Mouse (Mus musculus): Measurements from ENCODE around the gene Tpd52l2. TPM values are rescaled to one million over a fixed set of nuclear protein-coding genes. Genes with fewer than 3 reads are reported as not detected.
"Not testable (repeated sequence)": the region's sequence is repeated elsewhere in the genome, so short reads cannot be mapped to it uniquely, and the experiment has no call there.

Gene Tpd52l2
- total and polyA plus RNA-seq, 3 experiments = 25.2 to 119 (median 102) TPM

DNA sequence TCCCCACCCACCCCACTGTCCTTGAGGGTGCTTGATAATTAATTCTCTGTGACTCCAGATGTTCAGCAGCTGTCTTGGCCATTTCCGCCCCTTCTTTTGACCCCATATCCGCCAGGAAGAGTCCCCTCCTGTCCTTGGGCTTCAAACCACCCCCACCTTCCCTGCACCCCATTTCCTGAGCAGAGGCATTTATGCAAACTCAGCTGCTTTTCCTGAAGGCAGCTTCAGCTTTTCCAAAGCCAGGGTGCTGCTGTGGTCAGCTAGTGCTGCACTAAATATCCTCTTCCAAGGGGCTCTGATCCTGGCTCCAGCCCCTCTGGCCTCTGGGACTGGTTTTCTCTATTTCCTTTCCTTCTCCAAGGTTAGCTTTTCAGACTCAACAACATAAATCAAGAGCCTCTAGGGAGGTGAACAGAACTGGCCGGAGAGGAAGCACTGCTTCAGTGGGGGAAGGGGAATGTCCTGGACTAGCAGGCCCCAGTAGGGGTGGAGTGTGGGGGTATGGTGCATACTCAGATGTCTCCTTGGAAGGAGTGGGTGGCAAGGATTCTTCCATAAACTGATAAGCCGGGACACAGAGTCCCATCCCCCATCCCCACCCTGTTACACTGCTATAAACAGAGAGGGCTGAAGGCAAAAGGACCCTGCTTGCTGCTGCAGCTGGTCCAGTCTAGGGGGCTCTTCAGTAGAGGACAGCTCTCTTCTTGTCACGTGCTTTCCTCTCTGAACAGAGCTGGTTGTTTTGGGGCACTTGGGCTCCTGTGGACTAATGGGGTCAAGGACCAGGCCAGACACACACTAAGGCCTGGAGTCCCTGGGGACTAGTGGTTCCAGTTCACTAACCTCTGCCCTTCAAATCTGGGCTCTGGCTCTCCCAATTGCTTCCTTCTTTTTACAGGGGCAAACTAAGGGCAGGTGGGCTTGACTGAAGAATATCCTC is 9.3 kb upstream of the Tpd52l2 start:
- peak; percentile 84 for DNase-seq

DNA sequence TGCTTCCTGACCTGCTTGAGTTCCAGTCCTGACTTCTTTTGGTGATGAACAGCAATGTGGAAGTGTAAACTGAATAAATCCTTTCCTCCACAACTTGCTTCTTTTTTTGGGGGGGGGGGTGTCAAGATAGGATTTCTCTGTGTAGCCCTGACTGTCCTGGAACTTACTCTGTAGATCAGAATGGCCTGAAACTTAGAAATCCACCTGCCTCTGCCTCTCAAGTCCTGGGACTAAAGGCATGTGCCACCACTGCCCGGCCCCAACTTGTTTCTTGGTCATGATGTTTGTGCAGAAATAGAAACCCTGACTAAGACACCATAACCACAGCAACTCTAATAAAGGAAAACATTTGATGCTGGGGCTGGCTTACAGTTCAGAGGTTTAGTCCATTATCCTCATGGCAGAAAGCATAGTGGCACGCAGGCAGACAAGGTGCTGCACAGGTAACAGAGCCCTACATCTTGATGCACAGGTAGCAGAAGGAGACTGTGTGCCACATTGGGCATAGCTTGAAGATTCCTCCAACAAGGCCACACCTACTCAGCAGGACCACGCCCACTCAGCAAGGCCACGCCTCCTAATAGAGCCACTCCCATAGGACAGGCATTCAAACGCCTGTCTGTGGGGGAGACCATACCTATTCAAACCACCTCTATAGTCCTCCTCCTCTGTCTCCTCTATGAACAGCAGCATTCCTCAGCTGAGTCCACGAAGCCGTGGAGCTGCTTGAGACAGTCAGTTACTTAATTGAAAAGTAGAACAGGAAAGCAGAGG is 5.3 kb upstream of the Tpd52l2 start:
- DNase-seq = no peak

DNA sequence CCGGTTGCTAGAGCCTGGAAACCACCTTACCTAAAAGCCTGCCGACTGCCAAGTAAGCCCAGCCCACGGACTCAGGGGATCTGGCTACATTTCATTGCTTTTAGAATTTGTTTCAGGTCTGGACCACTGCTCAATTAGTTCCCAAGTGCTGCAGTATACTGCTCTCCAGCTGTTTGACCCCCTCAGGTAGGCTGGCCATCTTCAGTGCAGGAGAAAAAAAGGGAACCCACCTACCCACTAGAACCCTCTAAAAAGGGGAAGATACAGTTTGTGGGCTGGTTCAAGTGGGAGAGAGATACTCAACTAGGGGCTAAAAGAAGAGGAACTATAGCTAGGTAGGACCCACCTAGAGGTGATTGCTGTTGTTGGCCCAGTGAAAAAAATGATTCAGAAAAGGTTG is 4.7 kb upstream of the Tpd52l2 start:
- no peak for DNase-seq

DNA sequence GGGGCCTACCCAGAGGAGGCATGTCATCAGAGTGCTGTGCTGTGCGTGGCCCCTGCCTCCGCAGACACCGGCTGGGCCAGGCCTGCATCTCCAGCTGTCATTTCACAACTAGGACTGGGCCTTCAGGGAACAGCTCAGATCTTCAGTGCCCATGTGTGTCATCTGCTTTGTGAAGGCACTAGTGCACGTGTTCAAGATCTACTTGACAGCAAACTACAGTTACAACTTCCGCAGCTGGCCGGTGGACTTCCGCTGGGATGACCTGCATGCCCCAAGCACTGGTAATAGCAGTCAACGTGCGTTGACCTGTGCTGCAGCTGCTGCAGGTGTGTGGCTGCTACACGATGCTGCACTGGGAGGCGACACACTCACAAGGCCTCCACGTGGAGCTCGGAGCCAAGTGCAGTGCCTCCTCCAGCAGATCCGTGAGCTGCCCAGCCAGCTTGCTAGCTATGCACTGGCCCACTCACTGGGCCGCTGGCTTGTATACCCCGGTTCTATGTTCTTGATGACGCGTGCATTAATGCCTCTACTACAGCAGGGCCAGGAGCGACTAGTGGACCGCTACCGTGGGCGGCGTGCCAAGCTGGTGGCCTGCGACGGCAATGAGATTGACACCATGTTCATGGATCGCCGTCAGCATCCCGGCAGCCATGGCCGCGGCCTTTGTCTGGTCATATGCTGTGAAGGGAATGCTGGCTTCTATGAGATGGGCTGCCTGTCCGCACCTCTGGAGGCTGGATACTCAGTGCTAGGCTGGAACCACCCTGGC is 3.6 kb upstream of the Tpd52l2 start, which contains the start of gene Abhd16b:
TSS of gene Abhd16b (plus strand) at position 51 of the 772 bp plus-strand sequence.
- DNase-seq = no peak

DNA sequence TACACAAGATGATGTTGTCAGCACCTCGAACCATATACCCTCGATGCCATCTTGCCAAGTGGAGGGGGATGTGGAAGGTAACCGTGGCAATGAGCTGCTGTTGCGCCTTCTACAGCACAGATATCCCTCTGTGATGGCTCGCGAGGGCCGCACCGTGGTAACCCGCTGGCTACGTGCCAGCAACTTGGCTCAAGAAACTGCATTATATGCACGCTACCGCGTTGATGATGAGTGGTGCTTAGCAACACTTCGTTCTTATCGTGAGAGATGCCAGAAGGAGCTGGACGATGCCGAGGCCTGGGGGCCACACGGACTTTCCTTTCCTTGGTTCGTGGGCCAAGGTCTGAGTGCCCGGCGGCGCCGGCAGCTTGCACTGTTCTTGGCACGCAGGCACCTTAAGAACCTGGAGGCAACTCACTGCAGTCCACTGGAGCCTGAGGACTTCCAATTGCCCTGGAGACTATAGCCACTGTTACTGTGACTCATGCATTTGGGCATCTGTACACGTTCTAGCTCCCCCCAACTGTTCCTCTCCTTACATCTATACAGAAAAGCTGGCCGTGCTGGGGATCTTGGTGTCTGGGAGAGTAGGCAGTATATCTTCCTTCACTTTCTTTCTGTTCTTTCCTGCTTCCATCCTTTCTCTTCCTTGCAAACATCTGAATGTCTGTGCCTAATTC is 2.5 kb upstream of the Tpd52l2 start:
- no peak for DNase-seq

DNA sequence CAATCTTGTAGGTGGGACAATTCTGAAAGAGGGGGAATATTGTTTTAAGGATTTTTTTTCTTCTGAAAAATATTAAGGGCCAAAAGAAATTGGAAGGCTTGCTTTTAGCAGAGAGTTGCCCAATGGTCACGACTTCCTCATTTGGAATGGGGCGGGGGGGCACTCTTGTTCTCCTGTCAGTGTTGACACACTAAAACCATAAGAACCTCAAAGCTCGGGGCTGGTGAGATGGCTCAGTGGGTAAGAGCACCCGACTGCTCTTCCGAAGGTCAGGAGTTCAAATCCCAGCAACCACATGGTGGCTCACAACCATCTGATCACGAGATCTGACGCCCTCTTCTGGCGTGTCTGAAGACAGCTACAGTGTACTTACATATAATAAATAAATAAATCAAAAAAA is 1.1 kb upstream of the Tpd52l2 start:
- not testable (repeated sequence) for DNase-seq

DNA sequence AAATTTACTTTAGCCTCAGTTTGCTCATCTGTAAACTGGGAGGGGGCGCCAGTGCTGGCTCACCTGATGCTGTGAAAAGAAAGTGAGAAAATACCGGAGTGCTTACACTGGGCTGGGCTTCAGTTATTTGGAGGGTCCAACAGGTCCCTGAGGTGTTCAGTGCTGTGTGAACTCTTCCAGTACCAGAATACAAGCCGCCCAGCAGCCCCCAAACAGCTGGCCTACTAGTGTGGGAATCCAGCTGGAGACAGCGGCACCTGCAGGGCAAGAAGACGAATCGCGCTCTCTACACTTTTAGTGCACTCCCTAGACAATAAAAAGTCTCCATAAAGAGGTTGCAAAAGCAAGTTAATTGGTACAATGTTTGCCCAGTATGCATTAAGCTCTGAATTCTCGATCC is 661 bp upstream of the Tpd52l2 start:
- peak; percentile 65 for DNase-seq

DNA sequence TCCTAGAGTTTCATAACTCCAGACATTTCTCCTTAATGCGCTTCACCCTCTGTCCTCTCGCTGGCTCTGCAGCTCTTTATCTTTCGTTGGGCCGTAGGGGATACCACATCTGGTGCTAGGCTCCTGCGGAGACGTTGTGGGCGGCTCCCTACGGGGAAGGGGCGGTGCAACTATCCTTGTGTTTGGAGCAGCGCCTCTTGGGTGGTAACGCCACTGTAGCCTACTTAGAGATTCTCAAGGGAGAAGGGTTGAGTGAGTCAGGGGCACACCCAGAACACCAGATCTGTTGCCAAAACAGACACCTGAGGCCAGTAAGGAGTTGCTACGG is 570 bp downstream of the Tpd52l2 start:
- DNase-seq = peak; percentile 85

DNA sequence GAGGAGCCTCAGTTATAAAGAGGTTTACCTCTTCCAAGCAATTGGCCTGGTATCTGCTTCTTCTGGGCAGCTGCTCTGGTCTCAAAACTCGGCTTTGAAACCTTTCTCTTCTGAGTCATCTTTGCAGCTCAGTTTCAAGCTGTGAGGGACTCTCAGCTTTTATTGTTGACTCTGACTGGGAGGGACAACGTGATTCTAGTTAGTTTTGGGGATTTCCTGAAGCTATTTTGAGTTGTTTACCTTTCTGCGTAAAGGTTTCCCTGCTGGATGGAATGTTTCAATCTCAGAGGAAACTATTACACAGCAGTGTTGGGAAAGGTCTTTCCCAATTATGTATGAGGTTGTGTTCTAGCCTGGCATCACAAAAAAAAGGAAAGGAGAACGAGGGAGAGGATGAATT is 1.7 kb downstream of the Tpd52l2 start:
- DNase-seq = no peak

DNA sequence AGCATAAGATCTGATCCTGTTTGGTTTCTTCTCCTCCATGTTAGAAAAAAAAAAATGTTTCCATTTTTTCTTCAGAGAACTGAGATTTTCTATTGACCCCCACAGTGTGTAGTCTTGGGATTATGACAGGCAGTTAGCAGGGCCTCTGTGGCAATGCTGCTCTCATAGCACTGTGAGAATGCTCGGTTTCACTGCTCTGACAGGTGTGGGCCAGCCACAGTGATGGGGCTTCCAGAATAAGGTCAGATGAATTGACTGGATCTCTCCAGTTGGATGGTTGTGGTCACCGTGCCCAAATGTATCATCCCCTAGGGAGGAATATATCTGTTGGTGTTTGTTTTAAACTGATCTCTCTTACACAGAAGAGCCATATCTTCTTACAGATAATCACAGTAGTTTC is 12.2 kb downstream of the Tpd52l2 start:
- no peak for DNase-seq

DNA sequence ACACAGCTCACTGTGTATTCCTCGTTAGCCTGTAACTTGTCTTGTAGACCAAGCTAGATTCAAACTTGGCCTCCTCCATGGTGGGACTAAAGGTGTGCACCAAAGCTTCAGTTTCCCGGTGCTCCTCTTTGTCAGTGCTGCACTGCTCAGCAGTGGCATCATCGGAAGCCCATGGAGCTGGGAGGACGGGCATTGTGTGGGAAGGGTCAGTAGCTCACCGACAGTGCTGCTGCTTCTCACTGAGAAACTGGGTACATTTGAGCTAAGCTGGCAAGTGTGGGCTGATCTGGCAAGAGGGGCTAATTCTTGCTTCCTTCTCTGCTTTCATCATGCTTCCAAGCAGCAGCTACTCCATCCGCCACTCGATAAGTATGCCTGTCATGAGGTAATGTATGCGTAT is 14.3 kb downstream of the Tpd52l2 start:
- no peak for DNase-seq

DNA sequence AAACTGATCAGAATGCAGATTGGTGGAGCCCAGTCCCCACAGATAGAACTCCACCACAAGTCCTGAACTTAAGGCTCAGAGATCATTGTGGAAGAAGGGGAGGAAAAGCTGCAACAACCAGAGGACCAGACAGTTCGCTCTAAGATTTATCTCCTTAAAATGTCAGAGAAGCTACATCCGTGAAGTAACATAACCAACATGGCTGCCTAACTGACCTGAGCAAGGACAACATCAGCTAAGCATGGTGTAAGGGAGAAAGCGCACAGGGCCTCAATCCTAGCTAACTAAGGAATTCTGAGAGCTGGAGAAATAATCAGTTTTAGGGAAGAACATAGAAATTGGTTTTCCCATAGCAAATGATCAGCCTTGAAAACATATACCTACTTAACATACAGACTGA is 22.3 kb downstream of the Tpd52l2 start:
- no peak for DNase-seq

DNA sequence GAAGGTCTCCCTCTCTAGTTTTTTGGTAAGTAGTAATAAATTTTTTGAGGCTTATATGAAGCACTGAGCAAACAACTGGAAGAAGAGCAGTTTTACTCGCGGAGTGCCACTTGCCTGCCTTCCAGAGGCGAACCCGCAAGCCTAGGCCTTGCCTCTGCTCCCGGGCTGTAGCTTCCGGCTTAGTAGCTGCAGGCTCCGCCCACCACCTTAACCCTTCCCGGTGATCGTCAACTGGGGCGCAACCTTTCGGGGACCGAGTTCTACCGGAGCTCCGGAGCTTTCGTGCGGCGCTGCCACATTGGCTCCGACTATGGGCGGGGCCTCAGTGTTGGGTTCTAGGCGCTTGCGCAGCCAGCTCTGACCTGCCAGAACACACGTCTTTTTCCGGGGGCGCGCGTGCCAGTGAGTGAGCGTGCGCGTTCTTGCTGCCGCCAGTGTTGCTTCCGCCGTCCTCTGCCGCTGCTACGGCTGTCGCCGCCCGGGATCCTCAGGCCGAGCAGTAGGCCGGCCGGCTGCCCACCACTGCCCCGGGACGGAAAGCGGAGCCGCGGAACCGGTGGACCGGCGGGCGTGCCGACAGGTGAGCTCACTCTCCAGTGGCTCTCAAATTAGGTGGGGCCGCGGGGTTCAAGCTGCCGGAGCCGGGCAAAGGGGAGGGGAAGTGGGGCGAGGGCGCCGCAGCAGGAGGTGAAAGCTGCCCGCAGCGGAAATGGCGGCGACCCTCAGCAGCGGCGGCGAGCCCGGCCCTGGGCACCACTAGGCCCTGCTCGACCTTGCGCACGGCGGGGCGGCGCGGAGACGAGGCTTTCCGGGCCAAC is 23.4 kb downstream of the Tpd52l2 start, which contains the start of gene Dnajc5:
TSS of gene Dnajc5 (plus strand) at position 368 of the 818 bp plus-strand sequence.
- DNase-seq = peak; percentile 99

DNA sequence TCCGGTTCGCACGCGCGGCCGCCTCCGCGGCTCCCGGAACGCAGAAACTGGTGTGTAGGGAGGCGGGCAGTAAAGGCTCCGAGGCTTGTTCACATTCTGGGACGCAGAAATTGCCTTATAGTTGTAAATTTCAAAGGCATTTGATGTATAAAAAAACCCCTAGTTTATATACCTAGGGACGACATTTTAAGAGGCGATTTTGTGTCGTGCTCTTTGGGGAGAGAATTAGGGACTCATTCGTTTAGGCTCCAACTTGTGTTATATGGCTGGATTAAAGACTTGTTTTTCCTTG is 23.9 kb downstream of the Tpd52l2 start:
- no peak for DNase-seq

DNA sequence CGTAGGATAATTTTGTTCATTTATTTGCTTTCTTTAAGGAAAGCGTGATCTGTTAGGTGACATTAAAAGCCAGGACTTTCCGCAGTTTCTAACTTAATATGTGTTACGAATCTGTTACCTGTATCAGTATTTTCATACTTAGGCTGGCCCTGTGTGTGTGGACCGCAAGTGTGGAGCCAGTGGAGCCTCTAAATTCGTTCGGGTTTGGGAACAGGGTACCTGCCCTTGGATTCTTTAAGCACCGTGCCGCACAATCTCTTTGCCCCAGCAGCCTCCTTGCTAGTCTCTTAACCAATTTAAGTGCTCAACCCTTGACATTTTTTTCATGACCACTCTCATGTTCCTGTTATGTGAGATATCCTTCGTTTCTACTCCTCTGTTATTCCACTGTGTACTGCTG is 24.5 kb downstream of the Tpd52l2 start:
- DNase-seq = no peak

DNA sequence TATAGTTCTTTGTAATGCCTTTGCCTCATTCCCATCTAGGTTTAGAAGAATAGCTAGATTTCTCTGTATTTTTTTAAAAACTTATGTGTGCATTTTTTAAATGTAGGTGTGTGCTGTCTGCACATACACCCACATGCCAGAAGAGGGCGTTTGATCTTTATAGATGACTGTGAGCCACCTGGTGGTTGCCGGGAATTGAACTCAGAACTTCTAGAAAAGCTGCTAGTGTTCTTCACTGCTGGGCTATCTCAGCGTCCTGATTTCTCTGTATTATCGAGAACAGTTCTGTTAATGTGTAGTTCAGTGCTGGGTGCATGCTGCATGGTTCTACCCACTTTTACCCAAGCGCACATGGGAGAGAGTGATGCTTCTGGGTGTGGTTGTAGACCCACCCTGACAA is 25.9 kb downstream of the Tpd52l2 start:
- no peak for DNase-seq

DNA sequence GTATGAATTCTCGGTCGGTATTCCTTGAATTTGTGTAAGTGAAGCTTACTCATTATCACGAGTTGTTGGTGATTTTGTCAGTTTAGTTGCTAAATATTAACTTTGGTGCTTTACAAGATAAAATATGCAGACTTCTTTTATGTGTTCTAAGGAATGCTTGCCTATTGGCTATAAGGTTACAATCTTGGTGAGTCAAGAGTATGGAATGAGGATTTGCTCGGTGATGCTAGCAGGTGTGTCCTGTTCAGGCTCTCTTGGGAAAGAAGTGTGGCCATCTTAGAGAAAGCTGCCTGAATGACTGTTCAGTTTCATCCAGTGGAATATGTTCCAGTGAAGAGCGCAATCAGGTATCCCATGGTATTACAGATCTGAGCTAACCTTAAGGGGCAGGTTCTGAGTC is 28.6 kb downstream of the Tpd52l2 start:
- no peak for DNase-seq

DNA sequence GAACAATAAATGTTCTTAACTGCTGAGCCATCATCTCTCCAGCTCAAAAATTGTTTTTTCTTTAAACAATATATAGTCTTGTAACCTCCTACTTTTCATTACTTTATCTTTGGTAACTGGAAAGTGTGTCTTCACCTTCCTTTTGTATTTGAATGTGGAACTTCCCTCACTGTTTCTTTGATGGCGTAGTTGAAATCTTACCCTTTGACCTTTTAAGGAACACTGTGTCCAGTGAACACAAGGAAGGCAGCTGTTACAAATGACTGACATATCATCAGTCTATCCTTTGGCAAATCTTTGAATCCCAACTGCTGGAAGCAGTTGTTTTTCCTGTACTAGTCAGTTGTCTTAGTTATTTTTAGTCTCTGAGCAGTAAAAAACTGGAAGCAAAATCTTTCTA is 32.1 kb downstream of the Tpd52l2 start:
- DNase-seq = no peak

DNA sequence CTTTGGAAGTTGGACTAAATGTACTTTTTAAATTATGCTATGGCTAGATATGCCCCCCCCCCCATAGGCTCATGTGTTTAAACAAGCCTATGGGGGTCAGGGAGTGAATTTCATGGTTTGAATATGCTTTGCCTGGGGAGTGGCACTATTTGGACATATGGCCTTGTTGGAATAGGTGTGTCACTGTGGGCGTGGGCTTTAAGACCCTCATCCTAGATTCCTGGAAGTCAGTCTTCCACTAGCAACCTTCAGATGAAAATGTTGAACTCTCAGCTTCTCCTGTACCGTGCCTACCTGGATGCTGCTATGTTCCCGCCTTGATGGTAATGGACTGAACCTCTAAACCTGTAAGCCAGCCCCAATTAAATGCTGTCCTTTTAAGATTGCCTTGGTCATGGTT is 35.6 kb downstream of the Tpd52l2 start:
- DNase-seq = no peak

DNA sequence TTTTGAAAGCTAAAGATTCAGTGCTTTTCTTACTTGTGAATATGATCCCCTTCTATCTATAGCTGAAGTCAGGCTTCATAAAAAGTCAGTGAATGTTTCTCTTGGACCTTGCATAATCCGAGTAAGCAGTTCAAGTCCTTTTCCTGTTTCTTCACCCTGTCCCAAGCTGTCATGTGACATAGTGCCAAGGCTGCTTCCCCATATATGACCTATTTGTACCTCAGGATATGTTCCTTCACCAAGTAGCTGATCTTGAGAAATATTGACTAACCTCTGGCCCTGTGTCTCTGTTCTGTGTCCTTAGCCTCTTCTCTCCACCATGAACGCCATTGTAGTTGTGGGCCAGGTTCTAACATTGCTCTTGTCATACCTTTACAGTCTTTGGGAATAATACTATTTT is 39.5 kb downstream of the Tpd52l2 start:
- DNase-seq = no peak

DNA sequence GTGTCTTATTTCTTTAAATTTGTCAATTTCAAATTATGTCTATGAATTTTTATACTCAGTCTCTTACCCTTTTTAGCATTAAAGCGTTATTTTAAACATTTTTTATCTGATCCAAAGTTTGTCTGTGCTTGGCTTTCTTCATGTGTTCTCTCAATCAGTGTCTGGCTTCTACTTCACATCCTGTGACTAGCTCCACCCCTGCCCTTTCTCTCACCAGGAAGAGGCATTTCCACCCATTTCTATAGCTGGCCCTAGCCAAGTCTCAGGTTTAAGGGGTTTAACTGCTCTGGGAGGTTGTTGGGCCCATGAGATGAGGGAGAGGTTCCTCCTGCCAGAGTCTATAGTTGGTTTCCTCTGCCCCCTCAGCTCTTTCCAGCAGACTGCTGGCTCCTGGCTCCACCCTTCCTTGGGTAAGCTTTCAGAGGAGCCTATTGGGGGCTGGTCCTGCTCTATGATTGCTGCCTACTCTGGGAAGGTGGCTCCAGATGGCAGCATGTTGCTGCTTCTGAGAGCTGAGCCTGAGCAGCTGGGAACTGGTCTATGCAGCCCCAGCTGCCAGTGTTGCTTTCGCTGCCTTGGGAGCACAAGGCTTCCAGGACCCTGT is 40.6 kb downstream of the Tpd52l2 start:
- DNase-seq = no peak

Data from adrenal gland, adult 2 months (tissue).